Mouse (Mus musculus) leukemia stem cell, adult 10-12 weeks (primary cell): Measurements from ENCODE around the gene Fis1. TPM values are rescaled to one million over a fixed set of nuclear protein-coding genes. Genes with fewer than 3 reads are reported as not detected.

Source experiments
- polyA plus RNA-seq: library from polyadenylated mRNA; stranded (reverse); fragments of >175 nt; gene quantifications from 2 replicates; pipeline ENCODE4 v1.2.3, GENCODE M21; 2012; ENCODE audit warnings: low replicate concordance

Fis1 gene
- polyA plus RNA-seq = 876 and 1,603 TPM in 2 replicates

DNA sequence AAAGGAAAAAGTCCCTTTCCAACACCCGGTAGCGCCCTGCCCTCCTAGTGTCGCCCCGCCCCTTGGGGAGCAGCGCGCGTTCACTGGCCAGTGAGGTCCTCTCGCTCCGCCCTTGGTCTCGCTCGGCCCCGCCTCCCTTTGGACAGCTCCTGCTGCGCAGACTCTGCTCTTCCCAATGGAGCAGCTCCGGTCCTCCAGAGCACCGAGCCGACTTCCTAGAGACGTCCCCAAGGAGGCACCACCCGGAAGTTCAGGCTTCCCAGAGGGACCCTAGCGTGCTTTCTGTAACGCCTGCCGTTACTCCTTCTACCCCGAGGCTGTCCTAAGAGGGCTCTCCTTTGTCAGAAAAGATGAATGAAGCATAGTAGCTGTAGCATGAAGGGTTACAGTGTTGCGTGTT lies at the start of gene Fis1:
Gene Fis1, plus strand, starts transcription at position 261 of the 400 bp plus-strand sequence.

DNA sequence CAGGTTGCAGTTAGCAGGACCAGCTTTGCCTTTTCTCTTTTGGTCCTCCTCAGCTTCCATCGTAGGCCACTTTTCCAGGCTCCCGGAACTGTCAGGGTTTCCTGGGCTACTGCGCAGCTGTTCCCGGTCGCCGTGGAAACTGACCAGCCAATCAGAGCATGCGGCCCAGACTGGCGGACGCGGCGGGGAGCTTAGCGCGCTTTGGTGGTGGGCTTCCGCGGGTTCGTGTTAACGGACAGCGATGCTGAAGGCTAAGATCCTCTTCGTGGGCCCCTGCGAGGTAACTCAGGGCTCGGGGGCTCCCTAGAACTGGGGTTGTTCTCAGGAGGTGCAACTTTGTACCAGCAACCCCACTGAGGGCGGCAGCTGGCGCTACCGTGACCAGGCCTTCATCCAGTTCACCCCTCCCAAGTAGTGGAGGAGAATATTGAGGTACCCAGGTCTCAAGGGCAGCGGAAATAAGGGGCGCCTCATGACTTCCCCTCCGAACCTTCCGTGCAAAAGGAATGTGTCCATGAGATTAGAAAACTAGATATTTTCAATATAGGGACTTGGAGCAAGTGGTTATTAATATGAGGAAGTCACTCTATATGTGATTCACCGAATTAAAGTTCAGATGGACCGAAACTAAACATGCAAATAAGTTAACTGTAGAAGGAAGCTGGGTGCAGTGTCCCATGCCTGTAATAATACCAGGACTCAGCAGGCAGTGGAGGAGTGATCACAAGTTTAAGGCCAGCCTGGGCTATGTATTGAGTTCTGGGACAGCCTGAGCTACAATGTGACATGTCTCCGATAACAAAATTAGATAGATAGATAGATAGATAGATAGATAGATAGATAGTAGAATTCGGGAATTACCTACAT lies 44.9 kb upstream of the Fis1 start, which contains the start of gene Ift22:
Gene Ift22, plus strand, starts transcription at position 160 of the 867 bp plus-strand sequence.

DNA sequence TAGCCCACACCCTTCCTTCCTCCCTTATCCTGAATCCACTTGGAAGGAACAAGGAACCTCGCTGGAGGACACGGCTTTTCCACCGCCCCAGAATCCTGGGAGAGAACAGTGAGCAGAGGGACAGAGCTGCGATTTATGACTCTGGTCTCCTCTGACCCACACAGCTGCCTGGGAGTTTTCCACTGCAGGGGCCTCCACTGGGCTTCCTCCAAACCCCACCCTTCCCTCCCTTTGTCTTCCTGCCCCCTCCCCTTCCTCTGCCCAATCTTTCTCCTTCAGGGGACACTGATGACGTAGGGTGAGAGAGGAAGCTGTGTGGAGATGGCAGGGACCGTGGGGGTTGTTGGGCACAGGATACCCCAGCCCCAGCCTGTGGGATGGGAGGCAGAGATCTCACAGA lies 13.3 kb downstream of the Fis1 start, which contains the start of gene Cldn15:
Gene Cldn15, plus strand, starts transcription at position 286 of the 400 bp plus-strand sequence.

DNA sequence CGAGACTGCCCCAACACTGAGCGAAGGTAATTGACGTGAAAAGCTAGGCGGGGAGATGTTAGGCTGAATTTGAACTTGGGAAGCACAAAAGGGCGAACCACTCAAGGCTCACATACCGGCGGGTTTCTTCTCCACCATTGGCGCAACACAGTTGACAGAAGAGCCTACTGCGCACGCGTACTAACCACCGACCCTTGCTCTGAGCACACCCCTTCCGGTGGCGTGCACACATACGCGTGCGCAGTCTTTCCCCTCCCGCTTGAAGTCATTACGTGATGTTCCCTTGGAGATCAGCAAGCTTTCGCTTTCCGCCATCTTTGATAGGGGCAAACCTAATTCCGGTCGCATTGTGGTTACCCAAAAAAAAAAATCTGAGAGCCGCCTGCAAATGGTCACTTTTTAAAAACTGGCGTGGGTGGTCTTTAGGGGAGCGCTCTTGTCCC lies 33.6 kb downstream of the Fis1 start, which contains the start of gene Plod3:
Gene Plod3, plus strand, starts transcription at position 325 of the 443 bp plus-strand sequence.

DNA sequence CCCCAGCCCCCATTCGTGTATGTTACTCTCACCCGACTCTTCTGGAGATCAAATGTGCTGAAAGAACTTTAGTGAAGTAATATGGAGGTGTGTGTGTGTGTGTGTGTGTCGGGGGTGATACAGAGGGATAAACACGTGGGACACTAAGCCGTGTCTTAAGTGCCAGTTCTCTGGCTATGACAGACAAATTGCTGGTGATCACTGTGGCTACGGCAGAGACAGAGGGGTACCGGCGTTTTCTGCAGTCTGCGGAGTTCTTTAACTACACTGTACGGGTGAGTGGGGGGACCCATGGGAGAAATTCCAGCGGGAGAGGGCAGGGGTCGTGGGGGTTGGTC lies 34.8 kb downstream of the Fis1 start, which contains the start of gene Znhit1:
Gene Znhit1, minus strand, starts transcription at position 88 of the 338 bp plus-strand sequence.

Other genes starting within 250 kb of the Fis1 start
- 0.18 and 0.23 TPM in 2 replicates for gene Col26a1, start 70.1 kb upstream of the Fis1 start, polyA plus RNA-seq
- 1.0 and 4.7 TPM in 2 replicates for gene Ift22, start 45.1 kb upstream of the Fis1 start, polyA plus RNA-seq
- 4.3 TPM in 1 of 2 replicates, not detected in the other for gene Cldn15, start 13.3 kb downstream of the Fis1 start, polyA plus RNA-seq
- gene Plod3, start 33.7 kb downstream of the Fis1 start, polyA plus RNA-seq = 56.9 and 57.1 TPM in 2 replicates
- gene Znhit1, start 34.7 kb downstream of the Fis1 start, polyA plus RNA-seq = 85.8 and 198 TPM in 2 replicates
- 0.15 and 1.3 TPM in 2 replicates for gene Vgf, start 73.1 kb downstream of the Fis1 start, polyA plus RNA-seq
- 153 and 182 TPM in 2 replicates for gene Ap1s1, start 92.9 kb downstream of the Fis1 start, polyA plus RNA-seq
- 0.62 and 0.82 TPM in 2 replicates for gene Serpine1, start 119.0 kb downstream of the Fis1 start, polyA plus RNA-seq
- 11.5 and 33.4 TPM in 2 replicates for gene Trim56, start 162.9 kb downstream of the Fis1 start, polyA plus RNA-seq
- gene Muc3, start 196.0 kb downstream of the Fis1 start, polyA plus RNA-seq = not detected in 2 replicates